Mouse (Mus musculus): ENCODE data around the gene Ciita. TPM values are rescaled to one million over a fixed set of nuclear protein-coding genes. Genes with fewer than 3 reads are reported as not detected.

Gene Ciita
- polyA plus RNA-seq, 1 experiment from 2014 or later, result 0.53 TPM

DNA sequence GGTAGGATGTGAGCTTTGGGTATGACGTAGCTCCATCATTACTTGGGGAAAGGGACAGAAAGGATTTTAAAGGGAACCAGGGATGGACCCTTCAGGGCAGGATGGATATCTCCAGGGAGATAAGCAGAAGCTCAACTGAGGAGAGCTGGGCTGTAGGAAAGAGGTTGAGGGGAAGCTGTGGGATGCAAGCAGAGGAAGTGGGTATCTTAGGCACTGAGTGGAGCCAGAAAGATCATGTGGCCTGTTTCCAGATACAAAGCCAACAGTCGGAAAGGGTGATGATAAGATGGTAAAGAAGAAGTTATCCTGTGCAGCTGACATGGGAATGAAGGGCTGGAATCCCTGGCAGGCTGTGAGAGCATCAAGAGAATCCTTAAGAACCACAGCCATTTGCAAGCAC lies 18.7 kb upstream of the Ciita start:
- Histone ChIP-seq H3K27me3 (ENCODE audit: control insufficient read depth, insufficient read depth, low read depth, low read length) (no peaks in the 10 kb centered on the region), H3K4me2 (ENCODE audit: low read length) (no peak overlapping the region), H3K9ac (ENCODE audit: low read depth, low read length) (no peak overlapping the region), H3K9me3 (replicated peaks; ENCODE audit: control insufficient read depth, low read length, poor library complexity, severe bottlenecking) (no peaks in the 10 kb centered on the region), H3K36me3 (ENCODE audit: control insufficient read depth, insufficient read depth, low read length) (no peaks in the 10 kb centered on the region), H3K4me3 (ENCODE audit: low read depth, low read length) (no peak overlapping the region), H3K4me1 (ENCODE audit: control insufficient read depth, insufficient read depth, low read length) (no peaks in the 10 kb centered on the region), H3K27ac (ENCODE audit: low read length) (no peak overlapping the region)
- WGBS, result 93% methylated on average over 2 of the region's 2 CpGs
- ATAC-seq, result no peak

- Histone ChIP-seq H3K27ac (ENCODE audit: low read length) (no peak overlapping the region), H3K27me3 (ENCODE audit: control insufficient read depth, insufficient read depth, low read depth, low read length) (no peaks in the 10 kb centered on the region), H3K9ac (ENCODE audit: low read depth, low read length) (no peak overlapping the region), H3K36me3 (ENCODE audit: control insufficient read depth, insufficient read depth, low read length) (no peaks in the 10 kb centered on the region), H3K9me3 (replicated peaks; ENCODE audit: control insufficient read depth, low read length, poor library complexity, severe bottlenecking) (no peaks in the 10 kb centered on the region), H3K4me2 (ENCODE audit: low read length) (no peak overlapping the region), H3K4me1 (ENCODE audit: control insufficient read depth, insufficient read depth, low read length) (no peaks in the 10 kb centered on the region), H3K4me3 (ENCODE audit: low read depth, low read length) (no peak overlapping the region)
- ATAC-seq, result no peak
- 32% methylated on average over 4 of the region's 4 CpGs for WGBS
Measured at GRCm38 (mm10) chr16:10465011-10465681, 14.7 kb upstream of the Ciita start.

GRCm38 (mm10) chr16:10467391-10468107 lies 12.3 kb upstream of the Ciita start:
- Histone ChIP-seq H3K9ac (ENCODE audit: low read depth, low read length) (no peak overlapping the region), H3K27me3 (ENCODE audit: control insufficient read depth, insufficient read depth, low read depth, low read length) (no peaks in the 10 kb centered on the region), H3K4me3 (ENCODE audit: low read depth, low read length) (no peak overlapping the region), H3K36me3 (ENCODE audit: control insufficient read depth, insufficient read depth, low read length) (no peaks in the 10 kb centered on the region), H3K27ac (ENCODE audit: low read length) (no peak overlapping the region), H3K4me2 (ENCODE audit: low read length) (no peak overlapping the region), H3K4me1 (ENCODE audit: control insufficient read depth, insufficient read depth, low read length) (no peaks in the 10 kb centered on the region), H3K9me3 (replicated peaks; ENCODE audit: control insufficient read depth, low read length, poor library complexity, severe bottlenecking) (no peaks in the 10 kb centered on the region)
- WGBS, result 37% methylated on average over 11 of the region's 11 CpGs
- ATAC-seq, result no peak

DNA sequence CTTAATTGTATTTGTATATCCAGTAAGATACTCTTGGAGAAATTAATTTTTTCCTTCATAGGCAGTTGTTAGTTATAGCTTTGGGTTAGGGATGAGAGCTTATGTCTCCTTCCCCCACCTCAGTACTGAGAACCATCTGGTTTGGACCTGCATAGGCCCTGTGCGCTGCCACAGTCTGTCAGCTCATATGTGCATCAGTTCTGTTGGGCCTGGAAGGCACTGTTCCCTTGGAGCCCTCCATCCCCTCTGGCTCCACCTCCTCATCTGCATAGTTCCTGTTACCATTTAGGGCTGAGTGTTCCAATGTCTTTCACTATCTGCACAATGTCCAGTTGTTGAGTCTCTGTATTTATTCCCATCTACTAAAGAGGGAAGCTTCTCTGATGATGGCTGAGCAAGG lies 11.7 kb upstream of the Ciita start:
- H3K4me3 ChIP-seq (ENCODE audit: low read depth, low read length), result no peak overlapping the region
- H3K27ac ChIP-seq (ENCODE audit: low read length), result no peak overlapping the region
- H3K36me3 ChIP-seq (ENCODE audit: control insufficient read depth, insufficient read depth, low read length), result no peaks in the 10 kb centered on the region
- no peaks in the 10 kb centered on the region for H3K9me3 ChIP-seq (replicated peaks; ENCODE audit: control insufficient read depth, low read length, poor library complexity, severe bottlenecking)
- WGBS, result 72% methylated on average over 1 of the region's 1 CpGs
- no peaks in the 10 kb centered on the region for H3K4me1 ChIP-seq (ENCODE audit: control insufficient read depth, insufficient read depth, low read length)
- ATAC-seq, result no peak
- no peak overlapping the region for H3K4me2 ChIP-seq (ENCODE audit: low read length)
- H3K27me3 ChIP-seq (ENCODE audit: control insufficient read depth, insufficient read depth, low read depth, low read length), result no peaks in the 10 kb centered on the region
- H3K9ac ChIP-seq (ENCODE audit: low read depth, low read length), result no peak overlapping the region

GRCm38 (mm10) chr16:10471950-10472349 lies 7.9 kb upstream of the Ciita start:
- H3K9ac ChIP-seq (ENCODE audit: low read depth, low read length), result no peak overlapping the region
- H3K36me3 ChIP-seq (ENCODE audit: control insufficient read depth, insufficient read depth, low read length), result no peaks in the 10 kb centered on the region
- ATAC-seq, result no peak
- H3K27ac ChIP-seq (ENCODE audit: low read length), result no peak overlapping the region
- 92% methylated on average over 3 of the region's 3 CpGs for WGBS
- no peak overlapping the region for H3K4me2 ChIP-seq (ENCODE audit: low read length)
- H3K4me3 ChIP-seq (ENCODE audit: low read depth, low read length), result no peak overlapping the region
- no peaks in the 10 kb centered on the region for H3K9me3 ChIP-seq (replicated peaks; ENCODE audit: control insufficient read depth, low read length, poor library complexity, severe bottlenecking)
- no peaks in the 10 kb centered on the region for H3K4me1 ChIP-seq (ENCODE audit: control insufficient read depth, insufficient read depth, low read length)
- H3K27me3 ChIP-seq (ENCODE audit: control insufficient read depth, insufficient read depth, low read depth, low read length), result no peaks in the 10 kb centered on the region

DNA sequence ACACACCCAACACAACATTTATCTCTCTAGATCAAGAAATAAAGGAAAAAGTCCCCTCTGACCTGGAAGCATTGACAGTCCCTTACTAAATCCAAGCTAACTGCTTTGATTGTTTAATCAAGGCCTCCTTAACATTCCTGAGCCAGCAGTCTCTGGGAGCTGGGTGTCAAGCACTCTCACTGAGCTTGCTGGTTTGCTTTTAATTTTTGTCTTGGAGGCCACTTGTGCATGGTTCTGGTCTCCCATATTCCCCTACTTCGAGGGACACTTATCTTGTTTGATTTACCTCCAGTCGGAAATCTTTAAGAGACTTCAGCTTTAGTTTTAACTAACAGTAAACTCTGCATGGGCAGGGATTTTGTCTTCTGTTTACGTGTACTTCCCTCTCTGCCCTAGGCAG lies 4.9 kb upstream of the Ciita start:
- WGBS, result 75% methylated on average over 3 of the region's 3 CpGs
- H3K4me2 ChIP-seq (ENCODE audit: low read length), result no peak overlapping the region

DNA sequence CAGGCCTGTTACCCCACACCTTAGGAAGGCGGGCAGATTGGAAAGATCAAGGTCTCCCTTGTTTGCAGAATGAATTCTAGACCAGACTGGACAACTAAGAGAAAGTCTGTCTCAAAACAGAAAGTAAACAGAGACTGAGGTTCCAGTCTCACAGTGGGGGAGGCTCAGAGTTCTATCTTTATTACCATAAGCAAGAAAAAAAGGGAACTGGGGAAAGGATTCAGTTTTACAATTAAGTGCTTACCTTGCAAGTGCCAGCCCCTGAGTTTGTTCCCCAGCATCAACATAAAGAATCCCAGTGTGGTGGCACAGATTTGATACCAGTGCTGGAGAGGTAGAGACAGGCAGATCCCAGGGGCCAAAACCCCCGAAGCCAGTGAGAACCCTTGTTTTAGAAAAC lies 3.9 kb upstream of the Ciita start:
- WGBS, result 82% methylated on average over 2 of the region's 2 CpGs
- Histone ChIP-seq H3K9me3 (replicated peaks; ENCODE audit: control insufficient read depth, low read length, poor library complexity, severe bottlenecking) (no peaks in the 10 kb centered on the region), H3K4me3 (ENCODE audit: low read depth, low read length) (no peak overlapping the region), H3K4me1 (ENCODE audit: control insufficient read depth, insufficient read depth, low read length) (no peaks in the 10 kb centered on the region), H3K27me3 (ENCODE audit: control insufficient read depth, insufficient read depth, low read depth, low read length) (no peaks in the 10 kb centered on the region), H3K36me3 (ENCODE audit: control insufficient read depth, insufficient read depth, low read length) (no peaks in the 10 kb centered on the region), H3K4me2 (ENCODE audit: low read length) (no peak overlapping the region), H3K27ac (ENCODE audit: low read length) (no peak overlapping the region), H3K9ac (ENCODE audit: low read depth, low read length) (no peak overlapping the region)
- no peak for ATAC-seq

More for the DNA sequence above, 4.9 kb upstream of the Ciita start:
- Histone ChIP-seq H3K4me3 (ENCODE audit: low read depth, low read length) (no peak overlapping the region), H3K27me3 (ENCODE audit: control insufficient read depth, insufficient read depth, low read depth, low read length) (no peaks in the 10 kb centered on the region), H3K36me3 (ENCODE audit: control insufficient read depth, insufficient read depth, low read length) (no peaks in the 10 kb centered on the region), H3K9ac (ENCODE audit: low read depth, low read length) (no peak overlapping the region), H3K27ac (ENCODE audit: low read length) (no peak overlapping the region), H3K9me3 (replicated peaks; ENCODE audit: control insufficient read depth, low read length, poor library complexity, severe bottlenecking) (no peaks in the 10 kb centered on the region), H3K4me1 (ENCODE audit: control insufficient read depth, insufficient read depth, low read length) (no peaks in the 10 kb centered on the region)
- ATAC-seq, result no peak

DNA sequence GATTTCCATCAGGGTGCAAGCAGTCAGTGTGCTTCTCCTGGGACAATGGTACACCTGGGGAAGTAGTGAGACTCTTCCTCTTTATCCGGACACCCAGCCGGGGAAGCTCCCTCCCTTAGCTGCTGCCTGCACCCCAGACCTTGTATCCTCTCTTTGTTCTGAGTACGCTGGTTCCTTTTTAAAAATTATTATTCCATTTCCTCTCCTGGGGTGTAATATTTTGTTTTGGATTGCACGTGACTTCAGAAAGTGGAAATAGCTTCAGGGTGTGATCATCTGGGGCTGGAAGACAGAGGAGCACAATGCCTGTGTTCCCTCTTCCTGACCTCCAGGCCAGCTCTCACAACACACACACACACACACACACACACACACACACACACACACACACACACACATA lies 2.5 kb downstream of the Ciita start:
- no peak for ATAC-seq
- H3K9ac ChIP-seq (ENCODE audit: low read depth, low read length), result no peak overlapping the region
- no peaks in the 10 kb centered on the region for H3K27me3 ChIP-seq (ENCODE audit: control insufficient read depth, insufficient read depth, low read depth, low read length)
- no peak overlapping the region for H3K4me3 ChIP-seq (ENCODE audit: low read depth, low read length)
- H3K36me3 ChIP-seq (ENCODE audit: control insufficient read depth, insufficient read depth, low read length), result no peaks in the 10 kb centered on the region
- H3K27ac ChIP-seq (ENCODE audit: low read length), result no peak overlapping the region
- no peaks in the 10 kb centered on the region for H3K4me1 ChIP-seq (ENCODE audit: control insufficient read depth, insufficient read depth, low read length)
- 59% methylated on average over 4 of the region's 4 CpGs for WGBS
- H3K9me3 ChIP-seq (replicated peaks; ENCODE audit: control insufficient read depth, low read length, poor library complexity, severe bottlenecking), result no peaks in the 10 kb centered on the region
- H3K4me2 ChIP-seq (ENCODE audit: low read length), result no peak overlapping the region

- no peak overlapping the region for H3K4me3 ChIP-seq (ENCODE audit: low read depth, low read length)
- 82% methylated on average over 3 of the region's 3 CpGs for WGBS
- H3K9ac ChIP-seq (ENCODE audit: low read depth, low read length), result no peak overlapping the region
- ATAC-seq, result no peak
- H3K4me2 ChIP-seq (ENCODE audit: low read length), result no peak overlapping the region
- H3K27me3 ChIP-seq (ENCODE audit: control insufficient read depth, insufficient read depth, low read depth, low read length), result peaks cover 5% of the 10 kb centered on the region; the same call in 1 of the 2 replicates
- no peak overlapping the region for H3K27ac ChIP-seq (ENCODE audit: low read length)
- H3K36me3 ChIP-seq (ENCODE audit: control insufficient read depth, insufficient read depth, low read length), result no peaks in the 10 kb centered on the region
- no peaks in the 10 kb centered on the region for H3K9me3 ChIP-seq (replicated peaks; ENCODE audit: control insufficient read depth, low read length, poor library complexity, severe bottlenecking)
- H3K4me1 ChIP-seq (ENCODE audit: control insufficient read depth, insufficient read depth, low read length), result no peaks in the 10 kb centered on the region
Measured at GRCm38 (mm10) chr16:10486993-10487392, 7.1 kb downstream of the Ciita start.
